8 mouse cellular contexts compared by ENCODE assay signal in genomic region chr2:69789429-69790069, GRCm38 (mm10). TPM values are rescaled to one million over a fixed set of nuclear protein-coding genes. Genes with fewer than 3 reads are reported as not detected.
DNase-seq lines count a peak whose midpoint lies in the region; ATAC-seq and TF ChIP-seq lines count a peak whose summit lies in the region.

Gene Ccdc173 (minus strand): TSS chr2:69789575.
Gene Phospho2 (plus strand): TSS chr2:69789623.

- H3K4me1 ChIP-seq in E14TG2a.4 (replicated peaks; ENCODE audit: low read depth, low read length): peaks cover 21% of the 10 kb centered on the region
- H3K4me1 ChIP-seq in forebrain, embryonic 12.5 days: peaks cover 17% of the 10 kb centered on the region
- H3K4me1 ChIP-seq in heart, postnatal 0 days (ENCODE audit: control insufficient read depth, insufficient read depth): 0 out of 2 replicates have a peak, but pooled peaks cover 3% of the 10 kb centered on the region
- H3K4me1 ChIP-seq in liver, embryonic 16.5 days (ENCODE audit: control insufficient read depth, low read depth, low read length): peaks cover 6% of the 10 kb centered on the region
- H3K4me1 ChIP-seq in neural tube, embryonic 13.5 days (replicated peaks): peaks cover 21% of the 10 kb centered on the region
- H3K4me1 ChIP-seq in testis, adult 2 months (ENCODE audit: control insufficient read depth, insufficient read depth, low read length): peaks cover 2% of the 10 kb centered on the region

- peak; percentile 99 for DNase-seq in c-Kit-positive CD71-positive TER-119-positive erythroid progenitor cells, embryonic 14.5 days (ENCODE audit: low spot score)
- peak; percentile 98 for DNase-seq in heart, postnatal 0 days (ENCODE audit: low spot score)
- DNase-seq in kidney, postnatal 4 days: peak; percentile 99

- peaks cover 11% of the 10 kb centered on the region for H3K36me3 ChIP-seq in E14TG2a.4 (ENCODE audit: insufficient read depth, low read length)
- H3K36me3 ChIP-seq in forebrain, embryonic 12.5 days (replicated peaks): peaks cover 15% of the 10 kb centered on the region
- H3K36me3 ChIP-seq in heart, postnatal 0 days (replicated peaks; ENCODE audit: control insufficient read depth, insufficient read depth, low read length): peaks cover 19% of the 10 kb centered on the region
- peaks cover 8% of the 10 kb centered on the region; the same call in 1 of the 2 replicates for H3K36me3 ChIP-seq in liver, embryonic 16.5 days (ENCODE audit: control insufficient read depth, insufficient read depth)
- peaks cover 26% of the 10 kb centered on the region for H3K36me3 ChIP-seq in neural tube, embryonic 13.5 days
- peaks cover 3% of the 10 kb centered on the region for H3K36me3 ChIP-seq in testis, adult 2 months (ENCODE audit: control insufficient read depth, insufficient read depth, low read length)

- no peaks in the 10 kb centered on the region for H3K9me3 ChIP-seq in E14TG2a.4 (ENCODE audit: low read length)
- H3K9me3 ChIP-seq in forebrain, embryonic 12.5 days: no peaks in the 10 kb centered on the region
- H3K9me3 ChIP-seq in heart, postnatal 0 days (replicated peaks; ENCODE audit: control insufficient read depth, low read length): no peaks in the 10 kb centered on the region
- no peaks in the 10 kb centered on the region for H3K9me3 ChIP-seq in liver, embryonic 16.5 days (replicated peaks; ENCODE audit: control insufficient read depth, low read length)
- no peaks in the 10 kb centered on the region for H3K9me3 ChIP-seq in neural tube, embryonic 13.5 days

- peak; percentile 95 for ATAC-seq in forebrain, embryonic 12.5 days (ENCODE audit: low FRiP score)
- peak; percentile 98 for ATAC-seq in heart, postnatal 0 days (ENCODE audit: insufficient read depth, low read depth)
- ATAC-seq in liver, embryonic 16.5 days (ENCODE audit: low read depth): peak; percentile 96
- peak; percentile 96 for ATAC-seq in neural tube, embryonic 13.5 days (ENCODE audit: low read depth)

- peak; percentile 98 for TF ChIP-seq POLR2A in testis, adult 2 months (IDR thresholded peaks at IDR 0.05; ENCODE audit: control insufficient read depth, low read depth, low read length)

- H3K4me2 ChIP-seq in forebrain, embryonic 12.5 days: peak within 1 kb of the TSS; percentile 84
- H3K4me2 ChIP-seq in heart, postnatal 0 days (ENCODE audit: low read depth, low read length): peak within 1 kb of the TSS; percentile 86
- H3K4me2 ChIP-seq in liver, embryonic 16.5 days (ENCODE audit: low read depth, low read length): peak within 1 kb of the TSS; percentile 84
- H3K4me2 ChIP-seq in neural tube, embryonic 13.5 days: peak within 1 kb of the TSS; percentile 86

- TF ChIP-seq EP300 in heart, postnatal 0 days (IDR thresholded peaks at IDR 0.05; ENCODE audit: low read depth): no peak

- H3K4me3 ChIP-seq in E14TG2a.4 (replicated peaks; ENCODE audit: low read length): peak within 1 kb of the TSS; percentile 87
- peak within 1 kb of the TSS; percentile 71 for H3K4me3 ChIP-seq in forebrain, embryonic 12.5 days (replicated peaks)
- H3K4me3 ChIP-seq in heart, postnatal 0 days (ENCODE audit: low read depth, low read length): peak within 1 kb of the TSS; percentile 78
- H3K4me3 ChIP-seq in liver, embryonic 16.5 days (ENCODE audit: low read depth, low read length): peak within 1 kb of the TSS; percentile 80
- H3K4me3 ChIP-seq in neural tube, embryonic 13.5 days: peak within 1 kb of the TSS; percentile 68
- peak within 1 kb of the TSS; percentile 89 for H3K4me3 ChIP-seq in testis, adult 2 months (ENCODE audit: control insufficient read depth, low read depth, low read length)

- TF ChIP-seq CTCF in E14TG2a.4 (conservative IDR thresholded peaks at IDR 0.05; ENCODE audit: low read length): no peak
- TF ChIP-seq CTCF in heart, postnatal 0 days (IDR thresholded peaks at IDR 0.05; ENCODE audit: low read depth): no peak
- no peak for TF ChIP-seq CTCF in testis, adult 2 months (IDR thresholded peaks at IDR 0.05; ENCODE audit: control insufficient read depth, insufficient read depth, insufficient replicate concordance, low read depth, low read length)

- peak within 1 kb of the TSS; percentile 88 for H3K27ac ChIP-seq in forebrain, embryonic 12.5 days
- H3K27ac ChIP-seq in heart, postnatal 0 days (ENCODE audit: low read depth): peak within 1 kb of the TSS; percentile 91
- H3K27ac ChIP-seq in liver, embryonic 16.5 days (ENCODE audit: low read length): peak within 1 kb of the TSS; percentile 85
- H3K27ac ChIP-seq in neural tube, embryonic 13.5 days (replicated peaks): peak within 1 kb of the TSS; percentile 90
- H3K27ac ChIP-seq in testis, adult 2 months (ENCODE audit: control insufficient read depth, insufficient read depth, low read depth, low read length): peak within 1 kb of the TSS; percentile 99

- 1% methylated on average over 48 of the region's 48 CpGs for WGBS in forebrain, embryonic 12.5 days
- 2% methylated on average over 48 of the region's 48 CpGs for WGBS in heart, postnatal 0 days
- WGBS in liver, embryonic 16.5 days (ENCODE audit: insufficient replicate concordance): 2% methylated on average over 48 of the region's 48 CpGs
- 2% methylated on average over 48 of the region's 48 CpGs for WGBS in neural tube, embryonic 13.5 days

- no peaks in the 10 kb centered on the region for H3K27me3 ChIP-seq in E14TG2a.4 (ENCODE audit: insufficient read depth, low read length)
- no peaks in the 10 kb centered on the region for H3K27me3 ChIP-seq in forebrain, embryonic 12.5 days
- no peaks in the 10 kb centered on the region for H3K27me3 ChIP-seq in heart, postnatal 0 days (ENCODE audit: control insufficient read depth, insufficient read depth, low read length)
- H3K27me3 ChIP-seq in liver, embryonic 16.5 days (ENCODE audit: control insufficient read depth, insufficient read depth, low read depth, low read length): no peaks in the 10 kb centered on the region
- H3K27me3 ChIP-seq in neural tube, embryonic 13.5 days: no peaks in the 10 kb centered on the region
- H3K27me3 ChIP-seq in testis, adult 2 months (ENCODE audit: control insufficient read depth, insufficient read depth, low read length): no peaks in the 10 kb centered on the region

- H3K9ac ChIP-seq in forebrain, embryonic 12.5 days: peak within 1 kb of the TSS; percentile 78
- H3K9ac ChIP-seq in heart, postnatal 0 days (replicated peaks; ENCODE audit: low read depth, low read length): peak within 1 kb of the TSS; percentile 67
- H3K9ac ChIP-seq in liver, embryonic 16.5 days (ENCODE audit: low read depth, low read length): peak within 1 kb of the TSS; percentile 82
- H3K9ac ChIP-seq in neural tube, embryonic 13.5 days: peak within 1 kb of the TSS; percentile 85

RNA-seq across cellular contexts. Expression of gene Ccdc173, which starts in this region (rescaled TPM):
- 4.4 and 4.5 TPM in 2 replicates for polyA plus RNA-seq in forebrain, embryonic 12.5 days (2016; fragmentation: Nextera tagmentation; extraction: Ambion mirVana)
- total RNA-seq in heart, postnatal 0 days (2014; rRNA removed; ENCODE audit: low replicate concordance): not detected in 2 replicates
- 1.2 and 1.6 TPM in 2 replicates for polyA plus RNA-seq in heart, postnatal 0 days (2015; fragmentation: Nextera tagmentation; extraction: Ambion mirVana)
- 0.08 and 0.20 TPM in 2 replicates for polyA plus RNA-seq in liver, embryonic 16.5 days (2015; fragmentation: Nextera tagmentation; extraction: Ambion mirVana)
- 2.4 and 3.1 TPM in 2 replicates for polyA plus RNA-seq in neural tube, embryonic 13.5 days (2015; fragmentation: Nextera tagmentation; extraction: Ambion mirVana)
- polyA plus RNA-seq in testis, adult 2 months (2012; rRNA removed): 19.2 and 19.9 TPM in 2 replicates

RNA-seq across cellular contexts. Expression of gene Phospho2, which starts in this region (rescaled TPM):
- polyA plus RNA-seq in forebrain, embryonic 12.5 days (2016; fragmentation: Nextera tagmentation; extraction: Ambion mirVana): 33.1 and 35.4 TPM in 2 replicates
- 8.8 and 43.7 TPM in 2 replicates for total RNA-seq in heart, postnatal 0 days (2014; rRNA removed; ENCODE audit: low replicate concordance)
- 24.9 and 27.1 TPM in 2 replicates for polyA plus RNA-seq in heart, postnatal 0 days (2015; fragmentation: Nextera tagmentation; extraction: Ambion mirVana)
- 10.5 and 11.0 TPM in 2 replicates for polyA plus RNA-seq in liver, embryonic 16.5 days (2015; fragmentation: Nextera tagmentation; extraction: Ambion mirVana)
- polyA plus RNA-seq in neural tube, embryonic 13.5 days (2015; fragmentation: Nextera tagmentation; extraction: Ambion mirVana): 38.2 and 39.0 TPM in 2 replicates
- polyA plus RNA-seq in testis, adult 2 months (2012; rRNA removed): 252 and 509 TPM in 2 replicates

Comparison
In these comparisons a context has a peak if more than half of its experiments do, and no peak if none do; other contexts are left out.
1. Peak in every context shown above with its lines: DNase-seq, ATAC-seq, H3K4me3 ChIP-seq and H3K27ac ChIP-seq.